Mouse (Mus musculus) liver, postnatal 0 days (tissue): ENCODE data around the gene Bcr. TPM values are rescaled to one million over a fixed set of nuclear protein-coding genes. Genes with fewer than 3 reads are reported as not detected.

Experiments used
- ATAC-seq: fragments of 200-750 bp; cut with Nextera tagmentation; 2 replicates; pipeline ENCODE4 v1.8.0; 2017; ENCODE audit warnings: mild to moderate bottlenecking, moderate library complexity
- DNase-seq: peaks from one replicate; pipeline ENCODE4 v3.0.0-alpha.2; 2016
- H3K27ac ChIP-seq: fragments of 300-500 bp; sonication (generic); 2 replicates; pipeline ENCODE4 v1.5.1; 2014; ENCODE audit warnings: antibody characterized with exemption, moderate library complexity, mild to moderate bottlenecking, low read depth
- H3K27me3 ChIP-seq: fragments of 300-500 bp; sonication (generic); 2 replicates; pipeline ENCODE4 v1.6.1; 2014; ENCODE audit warnings: low read length, control low read depth, mixed read lengths; ENCODE audit not compliant: insufficient read depth
- H3K36me3 ChIP-seq: fragments of 300-500 bp; sonication (generic); replicated peaks from 2 replicates; pipeline ENCODE4 v1.6.1; 2014; ENCODE audit warnings: mild to moderate bottlenecking, control low read depth, low read length, moderate library complexity, mixed read lengths; ENCODE audit not compliant: insufficient read depth
- H3K4me1 ChIP-seq: fragments of 300-500 bp; sonication (generic); 2 replicates; pipeline ENCODE4 v1.6.1; 2014; ENCODE audit warnings: antibody characterized with exemption, mild to moderate bottlenecking, control low read depth; ENCODE audit not compliant: insufficient read depth
- H3K4me2 ChIP-seq: fragments of 300-500 bp; sonication (generic); 2 replicates; pipeline ENCODE4 v1.6.1; 2014; ENCODE audit warnings: low read depth, mild to moderate bottlenecking, low read length, moderate library complexity, mixed read lengths
- H3K4me3 ChIP-seq: fragments of 300-500 bp; sonication (generic); 2 replicates; pipeline ENCODE4 v1.5.1; 2014; ENCODE audit warnings: low read depth, low read length
- H3K9ac ChIP-seq: fragments of 300-500 bp; sonication (generic); replicated peaks from 2 replicates; pipeline ENCODE4 v1.6.1; 2014; ENCODE audit warnings: mild to moderate bottlenecking, moderate library complexity
- H3K9me3 ChIP-seq: fragments of 300-500 bp; sonication (generic); 2 replicates; pipeline ENCODE4 v1.6.1; 2016; ENCODE audit warnings: mild to moderate bottlenecking, control low read depth, low read length, mixed read lengths
- CTCF ChIP-seq: sonication (generic); IDR thresholded peaks from 2 replicates; pipeline ENCODE4 v1.5.1; 2016; ENCODE audit warnings: antibody characterized with exemption, low read depth
- EP300 ChIP-seq: IDR thresholded peaks from 2 replicates; pipeline ENCODE4 v1.6.1; 2016; ENCODE audit warnings: antibody characterized with exemption, low read depth, mild to moderate bottlenecking
- WGBS: fragments of 180-500 bp; shearing (Covaris S2); extraction: QIAGEN DNeasy Blood & Tissue Kit; methylation state at CpG from one replicate; pipeline ENCODE4 v1.1.7; 2014; ENCODE audit not compliant: insufficient replicate concordance; 5-methylcytosine and 5-hydroxymethylcytosine counted together
- polyA plus RNA-seq: library from polyadenylated mRNA; unstranded; fragments of >200 nt; fragmentation: Nextera tagmentation; extraction: Ambion mirVana; gene quantifications from 2 replicates; pipeline ENCODE4 v1.2.1, GENCODE M21; 2015

Bcr gene
- polyA plus RNA-seq, 1 experiment from 2014 or later, result 3.4 TPM

- DNase-seq (no peak), ATAC-seq (peak; percentile 14; the same call in 1 of the 2 replicates)
- TF ChIP-seq EP300, result no peak
- TF ChIP-seq CTCF, result no peak
- peaks cover 2% of the 10 kb centered on the region; the same call in 1 of the 2 replicates for H3K36me3 ChIP-seq
- no peaks in the 10 kb centered on the region for H3K9me3 ChIP-seq
- WGBS, result under 1% methylated on average over 22 of the region's 48 CpGs
- H3K9ac ChIP-seq, result peak overlapping the region; percentile 67
- H3K27ac ChIP-seq, result peak overlapping the region; percentile 49
- H3K27me3 ChIP-seq, result peaks cover 8% of the 10 kb centered on the region; the same call in 1 of the 2 replicates
- peak overlapping the region; percentile 73 for H3K4me3 ChIP-seq
- H3K4me1 ChIP-seq, result peaks cover 49% of the 10 kb centered on the region
- H3K4me2 ChIP-seq, result peak overlapping the region; percentile 86
These were observed 447 bp downstream of the Bcr start for GRCm38 (mm10) chr10:75060843-75061235.

GRCm38 (mm10) chr10:75061341-75062188 lies 1.2 kb downstream of the Bcr start:
- H3K9ac ChIP-seq, result peak overlapping the region; percentile 67
- H3K4me1 ChIP-seq, result peaks cover 45% of the 10 kb centered on the region
- DNase-seq, result peak; percentile 41
- H3K27ac ChIP-seq, result peak overlapping the region; percentile 49; the same call in 1 of the 2 replicates
- peak overlapping the region; percentile 73 for H3K4me3 ChIP-seq
- H3K9me3 ChIP-seq, result no peaks in the 10 kb centered on the region
- H3K4me2 ChIP-seq, result peak overlapping the region; percentile 86
- H3K36me3 ChIP-seq, result peaks cover 2% of the 10 kb centered on the region; the same call in 1 of the 2 replicates
- ATAC-seq, result no peak
- TF ChIP-seq CTCF (no peak), EP300 (no peak)
- H3K27me3 ChIP-seq, result peaks cover 8% of the 10 kb centered on the region; the same call in 1 of the 2 replicates
- WGBS, result 3% methylated on average over 71 of the region's 71 CpGs

- Histone ChIP-seq H3K4me3 (peak overlapping the region; percentile 73), H3K4me1 (peaks cover 41% of the 10 kb centered on the region), H3K9ac (peak overlapping the region; percentile 67), H3K4me2 (peak overlapping the region; percentile 86), H3K36me3 (peaks cover 2% of the 10 kb centered on the region; the same call in 1 of the 2 replicates), H3K9me3 (no peaks in the 10 kb centered on the region), H3K27me3 (peaks cover 8% of the 10 kb centered on the region; the same call in 1 of the 2 replicates), H3K27ac (no peak overlapping the region)
- ATAC-seq (no peak), DNase-seq (no peak)
- WGBS, result 8% methylated on average over 6 of the region's 6 CpGs
- no peak for TF ChIP-seq EP300
- TF ChIP-seq CTCF, result no peak
These were observed 1.8 kb downstream of the Bcr start for GRCm38 (mm10) chr10:75062189-75062561.

GRCm38 (mm10) chr10:75062621-75063020 lies 2.2 kb downstream of the Bcr start:
- 26% methylated on average over 6 of the region's 6 CpGs for WGBS
- TF ChIP-seq EP300 (no peak), CTCF (no peak)
- Histone ChIP-seq H3K4me1 (peaks cover 41% of the 10 kb centered on the region), H3K4me3 (peak overlapping the region; percentile 73), H3K9me3 (no peaks in the 10 kb centered on the region), H3K27me3 (peaks cover 8% of the 10 kb centered on the region; the same call in 1 of the 2 replicates), H3K9ac (no peak overlapping the region), H3K36me3 (peaks cover 2% of the 10 kb centered on the region; the same call in 1 of the 2 replicates), H3K4me2 (peak overlapping the region; percentile 86), H3K27ac (no peak overlapping the region)
- DNase-seq (no peak), ATAC-seq (no peak)

GRCm38 (mm10) chr10:75063301-75063965 lies 3.0 kb downstream of the Bcr start:
- Histone ChIP-seq H3K9ac (no peak overlapping the region), H3K27me3 (peaks cover 8% of the 10 kb centered on the region; the same call in 1 of the 2 replicates), H3K9me3 (no peaks in the 10 kb centered on the region), H3K4me3 (peak overlapping the region; percentile 73), H3K36me3 (peaks cover 2% of the 10 kb centered on the region; the same call in 1 of the 2 replicates), H3K27ac (no peak overlapping the region), H3K4me1 (peaks cover 45% of the 10 kb centered on the region), H3K4me2 (peak overlapping the region; percentile 86)
- TF ChIP-seq EP300 (no peak), CTCF (no peak)
- DNase-seq, result no peak
- ATAC-seq, result no peak
- WGBS, result 40% methylated on average over 12 of the region's 12 CpGs

- Histone ChIP-seq H3K27ac (no peak overlapping the region), H3K9me3 (no peaks in the 10 kb centered on the region), H3K9ac (no peak overlapping the region), H3K27me3 (peaks cover 8% of the 10 kb centered on the region; the same call in 1 of the 2 replicates), H3K4me1 (peaks cover 56% of the 10 kb centered on the region), H3K36me3 (peaks cover 2% of the 10 kb centered on the region; the same call in 1 of the 2 replicates), H3K4me3 (no peak overlapping the region), H3K4me2 (no peak overlapping the region)
- WGBS, result 66% methylated on average over 6 of the region's 6 CpGs
- TF ChIP-seq EP300, result no peak
- no peak for TF ChIP-seq CTCF
- no peak for DNase-seq
- ATAC-seq, result no peak
These were observed 5.3 kb downstream of the Bcr start for GRCm38 (mm10) chr10:75065691-75066090.
